Mouse (Mus musculus) testis, adult 2 months (tissue): ENCODE measurements at regions not wholly inside any gene's neighbourhood (a gene's known extent, or its start where the extent isn't known, plus 50 kb on each side); places are given as distances from the start of the nearest gene placed in this dataset.
"Not testable (repeated sequence)": the region's sequence is repeated elsewhere in the genome, so short reads cannot be mapped to it uniquely, and the experiment has no call there.

ENCODE experiments used
- H3K27ac ChIP-seq: fragments of 200-500 bp; 2 replicates; pipeline ENCODE4 v1.5.1; 2012; ENCODE audit warnings: low read depth, low read length; ENCODE audit not compliant: control insufficient read depth, insufficient read depth
- H3K27me3 ChIP-seq: fragments of 200-500 bp; 2 replicates; pipeline ENCODE4 v1.6.1; 2012; ENCODE audit warnings: mild to moderate bottlenecking, low read length, moderate library complexity; ENCODE audit not compliant: control insufficient read depth, insufficient read depth
- H3K36me3 ChIP-seq: fragments of 200-500 bp; 2 replicates; pipeline ENCODE4 v1.6.1; 2012; ENCODE audit warnings: mild to moderate bottlenecking, low read length; ENCODE audit not compliant: control insufficient read depth, insufficient read depth
- H3K4me1 ChIP-seq: fragments of 200-500 bp; 2 replicates; pipeline ENCODE4 v1.6.1; 2012; ENCODE audit warnings: low read length; ENCODE audit not compliant: control insufficient read depth, insufficient read depth
- H3K4me3 ChIP-seq: fragments of 200-500 bp; 2 replicates; pipeline ENCODE4 v1.5.1; 2012; ENCODE audit warnings: low read depth, mild to moderate bottlenecking, low read length, moderate library complexity, mixed read lengths; ENCODE audit not compliant: control insufficient read depth
- CTCF ChIP-seq: fragments of 200-500 bp; IDR thresholded peaks from 2 replicates; pipeline ENCODE4 v1.5.1; 2012; ENCODE audit warnings: low read depth, mild to moderate bottlenecking, inconsistent platforms, low read length, moderate library complexity; ENCODE audit not compliant: control insufficient read depth, insufficient read depth, insufficient replicate concordance
- POLR2A ChIP-seq: fragments of 200-500 bp; IDR thresholded peaks from 2 replicates; pipeline ENCODE4 v1.6.1; 2012; ENCODE audit warnings: low read depth, mild to moderate bottlenecking, inconsistent platforms, low read length, moderate library complexity; ENCODE audit not compliant: control insufficient read depth

DNA sequence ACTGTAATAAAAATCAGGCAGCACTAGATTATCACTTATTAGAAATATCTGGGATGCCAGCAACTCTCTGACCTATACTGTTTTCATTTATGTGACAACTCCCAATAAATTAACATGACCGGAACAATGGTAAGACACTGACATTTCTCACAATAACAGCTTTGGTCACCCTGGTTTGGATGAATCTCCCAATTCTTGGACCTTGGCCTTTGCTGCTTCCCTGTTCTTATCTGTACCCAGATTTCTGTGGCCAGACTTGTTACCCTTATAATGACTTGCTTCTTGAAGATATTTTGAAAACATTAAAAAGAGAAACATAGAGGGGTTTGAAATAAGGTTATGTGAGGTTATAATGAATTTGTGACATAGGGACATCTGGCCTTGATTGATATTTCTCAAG lies 210.2 kb upstream of the Atp10a start:
- Histone ChIP-seq H3K27me3 (no peaks in the 10 kb centered on the region), H3K4me3 (no peak overlapping the region), H3K27ac (no peak overlapping the region), H3K36me3 (no peaks in the 10 kb centered on the region), H3K4me1 (no peaks in the 10 kb centered on the region)
- TF ChIP-seq CTCF (no peak), POLR2A (no peak)

GRCm38 (mm10) chr7:58446261-58446660 lies 209.7 kb upstream of the Atp10a start:
- no peak for TF ChIP-seq CTCF
- TF ChIP-seq POLR2A = no peak
- no peak overlapping the region for H3K4me3 ChIP-seq
- no peaks in the 10 kb centered on the region for H3K36me3 ChIP-seq
- no peak overlapping the region for H3K27ac ChIP-seq
- H3K27me3 ChIP-seq = no peaks in the 10 kb centered on the region
- H3K4me1 ChIP-seq = no peaks in the 10 kb centered on the region

- Histone ChIP-seq H3K27ac (no peak overlapping the region), H3K4me1 (no peaks in the 10 kb centered on the region), H3K36me3 (no peaks in the 10 kb centered on the region), H3K27me3 (no peaks in the 10 kb centered on the region), H3K4me3 (no peak overlapping the region)
- no peak for TF ChIP-seq POLR2A
- TF ChIP-seq CTCF = no peak
Observed at GRCm38 (mm10) chr7:58448727-58449126, 207.2 kb upstream of the Atp10a start.

DNA sequence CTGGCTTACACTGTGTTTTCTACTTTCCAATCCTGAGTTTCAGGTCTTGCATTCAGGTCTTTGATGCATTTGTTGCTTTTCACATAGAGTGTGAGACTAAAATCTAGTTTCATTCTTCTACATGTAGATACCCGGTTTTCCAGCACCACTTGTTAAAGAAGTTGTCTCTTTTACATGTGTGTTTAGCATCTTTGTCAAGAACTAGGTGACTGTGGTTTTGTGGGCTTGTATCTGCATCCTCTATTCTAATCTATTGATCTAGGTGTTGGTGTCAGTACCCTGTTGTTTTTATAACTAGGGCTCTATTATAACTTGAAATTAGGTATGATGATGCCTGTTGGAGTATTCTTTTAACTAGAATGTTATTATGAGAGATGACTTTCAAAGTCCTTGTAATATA lies 204.0 kb upstream of the Atp10a start:
- Histone ChIP-seq H3K27ac (no peak overlapping the region), H3K27me3 (no peaks in the 10 kb centered on the region), H3K36me3 (no peaks in the 10 kb centered on the region), H3K4me3 (no peak overlapping the region), H3K4me1 (no peaks in the 10 kb centered on the region)
- TF ChIP-seq POLR2A (no peak), CTCF (no peak)

- H3K4me1 ChIP-seq, H3K27ac ChIP-seq, H3K36me3 ChIP-seq, H3K4me3 ChIP-seq, H3K27me3 ChIP-seq: not testable (repeated sequence)
Observed at GRCm38 (mm10) chr7:58458146-58458545, 197.8 kb upstream of the Atp10a start.

DNA sequence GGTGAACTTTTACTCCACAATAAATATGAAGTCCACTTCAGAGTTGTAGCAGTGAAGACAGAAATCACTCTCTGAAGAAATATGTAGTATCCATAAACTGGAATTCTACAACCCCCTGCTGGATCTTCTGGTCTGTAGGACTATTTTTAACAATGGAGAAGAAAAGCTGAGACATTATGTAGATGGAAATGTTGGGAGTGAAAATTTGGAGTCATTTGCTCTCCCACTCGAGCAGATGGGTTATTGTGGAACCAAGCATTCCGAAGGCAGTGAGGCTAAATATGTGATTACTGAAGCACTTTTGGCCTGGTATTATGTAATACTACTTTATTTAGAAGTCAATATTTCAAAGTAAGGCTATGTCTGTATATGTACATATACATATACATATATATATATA lies 195.0 kb upstream of the Atp10a start:
- H3K4me1 ChIP-seq = no peaks in the 10 kb centered on the region
- H3K36me3 ChIP-seq = no peaks in the 10 kb centered on the region
- H3K27me3 ChIP-seq = no peaks in the 10 kb centered on the region
- H3K4me3 ChIP-seq = no peak overlapping the region
- TF ChIP-seq CTCF = no peak
- no peak for TF ChIP-seq POLR2A
- no peak overlapping the region for H3K27ac ChIP-seq

GRCm38 (mm10) chr7:58473150-58473549 lies 182.8 kb upstream of the Atp10a start:
- no peaks in the 10 kb centered on the region for H3K4me1 ChIP-seq
- no peaks in the 10 kb centered on the region for H3K36me3 ChIP-seq
- no peak for TF ChIP-seq CTCF
- no peak for TF ChIP-seq POLR2A
- H3K27ac ChIP-seq = no peak overlapping the region
- no peaks in the 10 kb centered on the region for H3K27me3 ChIP-seq
- no peak overlapping the region for H3K4me3 ChIP-seq

- no peak overlapping the region for H3K4me3 ChIP-seq
- H3K27me3 ChIP-seq = no peaks in the 10 kb centered on the region
- TF ChIP-seq CTCF (no peak), POLR2A (no peak)
- no peaks in the 10 kb centered on the region for H3K4me1 ChIP-seq
- H3K36me3 ChIP-seq = no peaks in the 10 kb centered on the region
- H3K27ac ChIP-seq = no peak overlapping the region
Observed at GRCm38 (mm10) chr7:58475139-58475538, 180.8 kb upstream of the Atp10a start.
